Mouse (Mus musculus) gastrocnemius, postnatal 4 days (tissue): Measurements from ENCODE around the gene Smtnl2. TPM values are rescaled to one million over a fixed set of nuclear protein-coding genes. Genes with fewer than 3 reads are reported as not detected.
A peak's percentile ranks its signal among the peaks of the same experiment; 100 is the strongest.

ENCODE experiments used
- DNase-seq, 2 experiments: peaks; one replicate each; pipeline ENCODE4 v3.0.0; 2021 to 2022; ENCODE audit warnings: low spot score in 2 of 2, mixed read lengths in 2 of 2
- total RNA-seq, 2 experiments: library from RNA; stranded (reverse); gene quantifications; 2 replicates each; pipeline ENCODE4 v1.2.3; 2021

Gene Smtnl2
- total RNA-seq, 2 experiments from 2014 or later = 160 to 187 TPM

- no peak for DNase-seq
Observed at GRCm38 (mm10) chr11:72405532-72405931, 6.0 kb downstream of the Smtnl2 start.

GRCm38 (mm10) chr11:72402969-72403368 is 8.5 kb downstream of the Smtnl2 start:
- no peak for DNase-seq

GRCm38 (mm10) chr11:72402017-72402416 is 9.5 kb downstream of the Smtnl2 start:
- DNase-seq = no peak

- DNase-seq = no peak
Observed at GRCm38 (mm10) chr11:72401068-72401467, 10.4 kb downstream of the Smtnl2 start.

- DNase-seq = no peak
Observed at GRCm38 (mm10) chr11:72397811-72398525, 13.5 kb downstream of the Smtnl2 start.

- peak; percentile 62 to 81 for DNase-seq
Observed at GRCm38 (mm10) chr11:72397072-72397471, 14.4 kb downstream of the Smtnl2 start.

GRCm38 (mm10) chr11:72396621-72397020 is 14.9 kb downstream of the Smtnl2 start:
- peak in 1 of 2 experiments; percentile 42 for DNase-seq

GRCm38 (mm10) chr11:72395652-72396051 is 15.9 kb downstream of the Smtnl2 start:
- DNase-seq = no peak

- no peak for DNase-seq
Observed at GRCm38 (mm10) chr11:72394694-72395093, 16.8 kb downstream of the Smtnl2 start.

GRCm38 (mm10) chr11:72393669-72394068 is 17.8 kb downstream of the Smtnl2 start:
- DNase-seq = peak in 1 of 2 experiments; percentile 55

GRCm38 (mm10) chr11:72393243-72393642 is 18.3 kb downstream of the Smtnl2 start:
- DNase-seq = no peak

GRCm38 (mm10) chr11:72391181-72391580 is 20.3 kb downstream of the Smtnl2 start:
- no peak for DNase-seq

- DNase-seq = no peak
Observed at GRCm38 (mm10) chr11:72389407-72390142, 21.9 kb downstream of the Smtnl2 start.

GRCm38 (mm10) chr11:72388113-72388529 is 23.4 kb downstream of the Smtnl2 start:
- no peak for DNase-seq

GRCm38 (mm10) chr11:72379351-72379750 is 32.2 kb downstream of the Smtnl2 start:
- no peak for DNase-seq

- no peak for DNase-seq
Observed at GRCm38 (mm10) chr11:72378222-72378621, 33.3 kb downstream of the Smtnl2 start.

GRCm38 (mm10) chr11:72376562-72376961 is 35.0 kb downstream of the Smtnl2 start:
- DNase-seq = no peak

GRCm38 (mm10) chr11:72369904-72370672 is 41.4 kb downstream of the Smtnl2 start:
- DNase-seq = no peak

GRCm38 (mm10) chr11:72367934-72368674 is 43.4 kb downstream of the Smtnl2 start:
- no peak for DNase-seq

- DNase-seq = no peak
Observed at GRCm38 (mm10) chr11:72366126-72366525, 45.4 kb downstream of the Smtnl2 start.

GRCm38 (mm10) chr11:72364526-72364925 is 47.0 kb downstream of the Smtnl2 start:
- DNase-seq = no peak
